8 mouse cellular contexts compared by ENCODE assay signal in the genomic region with DNA sequence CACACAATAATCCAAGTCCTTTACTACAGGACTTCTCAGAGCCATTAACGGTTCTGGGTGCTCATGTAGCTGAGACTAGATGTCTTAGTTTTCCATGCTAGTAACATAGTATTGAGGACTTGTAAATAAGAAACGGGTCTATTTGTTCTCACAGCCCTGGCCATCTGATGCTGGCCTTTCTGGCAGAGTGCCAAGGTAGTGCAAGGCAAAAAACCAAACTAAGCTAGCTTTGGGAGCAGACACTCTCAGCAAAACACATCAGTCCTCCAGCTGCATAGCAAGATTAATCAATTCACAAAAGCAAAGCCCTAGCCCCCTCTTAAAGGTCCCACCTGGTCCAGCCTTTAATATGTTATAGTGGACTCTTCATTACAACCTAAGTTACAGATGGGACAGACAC.
DNase-seq lines count a peak whose midpoint lies in the region; ATAC-seq lines count a peak whose summit lies in the region.

No protein-coding gene starts in this region.

- H3K4me3 ChIP-seq in heart, embryonic 10.5 days: no peak overlapping the region
- H3K4me3 ChIP-seq in neural tube, embryonic 12.5 days: no peak overlapping the region
- H3K4me3 ChIP-seq in forebrain, embryonic 11.5 days (ENCODE audit: low read depth, low read length): no peak overlapping the region

- peak overlapping the region; percentile 14 for H3K4me2 ChIP-seq in neural tube, embryonic 12.5 days (replicated peaks)
- H3K4me2 ChIP-seq in forebrain, embryonic 11.5 days (ENCODE audit: low read depth, low read length, severe bottlenecking): no peak overlapping the region

- H3K4me1 ChIP-seq in heart, embryonic 10.5 days: 0 out of 2 replicates have a peak, but pooled peaks cover 4% of the 10 kb centered on the region
- H3K4me1 ChIP-seq in neural tube, embryonic 12.5 days: peaks cover 13% of the 10 kb centered on the region
- peaks cover 6% of the 10 kb centered on the region for H3K4me1 ChIP-seq in forebrain, embryonic 11.5 days (replicated peaks; ENCODE audit: control insufficient read depth, insufficient read depth, low read length)

- DNase-seq in heart, adult 18-20 months: peak; percentile 4 to 37
- DNase-seq in heart, embryonic 10.5 days (ENCODE audit: low spot score): no peak
- no peak for DNase-seq in neural tube, embryonic 10.5 days (ENCODE audit: extremely low spot score, low spot score)
- DNase-seq in forebrain, embryonic 11.5 days (ENCODE audit: low spot score): peak; percentile 57
- DNase-seq in lung, postnatal 4 days: peak; percentile 16 to 26
- no peak for DNase-seq in urinary bladder, adult 18-20 months (ENCODE audit: low spot score in 2 of 2)
- DNase-seq in thymus, postnatal 10 days (ENCODE audit: low spot score in 2 of 2): no peak

- no peak overlapping the region for H3K27ac ChIP-seq in heart, embryonic 10.5 days
- H3K27ac ChIP-seq in neural tube, embryonic 12.5 days: 0 out of 2 replicates have a peak overlapping the region, but pooled peaks have one; percentile 57
- H3K27ac ChIP-seq in forebrain, embryonic 11.5 days (ENCODE audit: low read depth, low read length): peak overlapping the region; percentile 58

- H3K9ac ChIP-seq in neural tube, embryonic 12.5 days: no peak overlapping the region
- H3K9ac ChIP-seq in forebrain, embryonic 11.5 days (ENCODE audit: low read length): 0 out of 2 replicates have a peak overlapping the region, but pooled peaks have one; percentile 8

- peak; percentile 48; the same call in 1 of the 2 replicates for ATAC-seq in neural tube, embryonic 12.5 days (ENCODE audit: low FRiP score, low read depth)
- no peak for ATAC-seq in forebrain, embryonic 11.5 days (replicated peaks; ENCODE audit: low FRiP score)

- H3K36me3 ChIP-seq in heart, embryonic 10.5 days: no peaks in the 10 kb centered on the region
- H3K36me3 ChIP-seq in neural tube, embryonic 12.5 days: no peaks in the 10 kb centered on the region
- H3K36me3 ChIP-seq in forebrain, embryonic 11.5 days (ENCODE audit: control insufficient read depth, insufficient read depth, low read length): no peaks in the 10 kb centered on the region

- peaks cover 18% of the 10 kb centered on the region; the same call in 1 of the 2 replicates for H3K27me3 ChIP-seq in heart, embryonic 10.5 days (ENCODE audit: insufficient read depth, poor library complexity, severe bottlenecking)
- H3K27me3 ChIP-seq in neural tube, embryonic 12.5 days (replicated peaks): no peaks in the 10 kb centered on the region
- no peaks in the 10 kb centered on the region for H3K27me3 ChIP-seq in forebrain, embryonic 11.5 days (ENCODE audit: control insufficient read depth, insufficient read depth, low read length)

- WGBS in heart, embryonic 10.5 days: 68% methylated on average over 2 of the region's 2 CpGs
- WGBS in neural tube, embryonic 12.5 days: 49% methylated on average over 2 of the region's 2 CpGs
- WGBS in forebrain, embryonic 11.5 days: 67% methylated on average over 2 of the region's 2 CpGs

- no peaks in the 10 kb centered on the region for H3K9me3 ChIP-seq in heart, embryonic 10.5 days
- H3K9me3 ChIP-seq in neural tube, embryonic 12.5 days: no peaks in the 10 kb centered on the region
- H3K9me3 ChIP-seq in forebrain, embryonic 11.5 days (ENCODE audit: control insufficient read depth, low read length): no peaks in the 10 kb centered on the region

Comparison
In these comparisons a context has a peak if more than half of its experiments do, and no peak if none do; other contexts are left out.
1. DNase-seq: peak in heart, adult 18-20 months (2 of 2), forebrain, embryonic 11.5 days (single experiment) and lung, postnatal 4 days (2 of 2); none in heart, embryonic 10.5 days (single experiment), neural tube, embryonic 10.5 days (single experiment), urinary bladder, adult 18-20 months (0 of 2) and thymus, postnatal 10 days (0 of 2).